Mouse (Mus musculus): Measurements from ENCODE around the gene Gbx2.

The Gbx2 gene

GRCm38 (mm10) chr1:89931120-89931519 is at the start of gene Gbx2:
Gbx2 (minus strand) TSS chr1:89931179.
- no peak for DNase-seq (ENCODE audit: low spot score)

DNA sequence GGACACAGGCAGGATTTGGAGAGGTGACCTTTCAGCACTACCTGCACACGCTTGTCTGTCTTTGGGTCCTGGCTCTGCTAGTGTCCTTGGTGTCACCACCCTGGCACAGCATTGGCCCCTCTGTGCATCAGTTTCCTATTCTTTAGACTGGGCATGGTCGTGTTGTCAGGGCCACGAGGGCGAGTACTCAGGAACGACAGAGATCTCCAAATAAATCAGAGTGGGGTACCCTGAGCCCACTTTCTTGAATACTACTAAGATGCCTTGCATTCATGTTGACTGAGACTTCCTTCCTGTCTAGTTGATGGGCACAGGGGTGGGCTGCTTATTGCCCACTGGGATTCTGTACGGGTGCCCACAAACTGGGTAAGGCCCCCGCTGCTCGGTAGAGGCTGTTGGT is 46.3 kb upstream of the Gbx2 start:
- DNase-seq (ENCODE audit: low spot score), result no peak

- DNase-seq (ENCODE audit: low spot score), result no peak
These were observed 45.4 kb upstream of the Gbx2 start for GRCm38 (mm10) chr1:89976411-89976810.

DNA sequence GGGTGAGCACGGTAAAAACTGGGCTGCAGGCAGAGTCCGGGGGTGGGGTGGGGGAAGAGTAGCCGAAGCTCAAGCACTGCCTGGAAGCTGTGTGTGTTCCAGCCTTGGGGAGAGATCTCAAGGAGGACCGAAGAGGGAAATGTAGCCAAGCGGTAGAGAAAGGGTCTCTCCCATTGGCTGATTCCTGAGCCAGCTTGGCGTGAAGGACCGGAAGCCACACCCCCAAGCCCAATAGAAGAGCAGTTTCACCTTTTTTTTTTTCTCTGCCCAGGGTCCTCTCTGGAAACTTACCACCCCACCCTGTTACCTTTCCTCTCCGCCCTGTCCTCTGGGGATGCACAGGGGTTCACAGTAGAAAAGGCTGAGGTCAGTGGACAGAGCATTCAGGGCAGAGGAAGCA is 43.6 kb upstream of the Gbx2 start:
- no peak for DNase-seq (ENCODE audit: low spot score)

- no peak for DNase-seq (ENCODE audit: low spot score)
These were observed 40.9 kb upstream of the Gbx2 start for GRCm38 (mm10) chr1:89971848-89972247.

DNA sequence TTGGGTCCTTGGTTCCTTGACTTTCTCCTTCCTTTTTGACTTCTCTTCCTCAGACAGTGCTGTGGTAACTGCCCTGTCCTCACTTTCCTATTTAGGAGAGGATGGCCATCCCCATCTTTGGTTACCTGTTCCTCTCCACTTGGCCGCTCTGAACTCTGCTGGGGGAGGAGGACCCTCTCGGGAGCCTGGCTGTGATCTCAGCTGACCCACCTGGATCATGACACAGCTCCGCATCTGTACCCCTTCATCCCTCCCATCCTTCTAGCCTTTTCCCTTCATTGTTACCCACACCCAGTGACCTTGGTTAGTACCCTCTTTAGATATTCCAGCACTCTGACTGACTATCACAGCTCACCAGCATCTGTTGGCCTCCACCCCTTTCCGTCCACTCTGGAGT is 38.7 kb upstream of the Gbx2 start:
- no peak for DNase-seq (ENCODE audit: low spot score)

DNA sequence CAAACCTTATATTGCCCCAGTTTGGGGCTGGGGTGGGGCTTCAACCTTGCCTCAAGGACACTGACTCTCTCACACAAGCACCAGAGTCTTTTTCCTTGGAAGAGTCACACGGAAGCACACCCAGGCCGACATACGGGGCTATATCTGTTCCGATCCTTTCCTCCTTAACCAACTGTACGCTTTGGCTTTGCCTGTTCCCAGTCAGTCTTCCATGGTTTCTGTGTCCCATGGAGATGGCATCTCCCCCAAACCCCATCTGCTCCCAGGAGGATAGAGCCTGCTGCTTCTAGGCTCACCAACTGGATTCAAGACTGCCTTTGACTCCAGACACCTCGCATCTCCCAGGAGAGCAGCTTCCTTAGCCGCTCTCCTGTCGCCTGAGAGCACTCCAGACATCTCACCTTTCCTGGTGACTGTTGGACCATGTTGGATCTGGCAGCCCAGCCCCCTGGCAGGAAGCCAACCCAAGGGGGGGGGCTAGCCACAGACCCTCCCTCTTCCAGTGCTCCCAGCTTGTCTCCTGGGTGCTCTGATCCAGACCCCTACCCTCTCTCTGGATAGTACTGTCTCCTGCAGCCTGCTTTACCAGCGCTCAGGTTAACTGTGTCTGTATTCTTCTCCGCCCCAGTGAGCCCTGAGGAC is 38.2 kb upstream of the Gbx2 start:
- no peak for DNase-seq (ENCODE audit: low spot score)

DNA sequence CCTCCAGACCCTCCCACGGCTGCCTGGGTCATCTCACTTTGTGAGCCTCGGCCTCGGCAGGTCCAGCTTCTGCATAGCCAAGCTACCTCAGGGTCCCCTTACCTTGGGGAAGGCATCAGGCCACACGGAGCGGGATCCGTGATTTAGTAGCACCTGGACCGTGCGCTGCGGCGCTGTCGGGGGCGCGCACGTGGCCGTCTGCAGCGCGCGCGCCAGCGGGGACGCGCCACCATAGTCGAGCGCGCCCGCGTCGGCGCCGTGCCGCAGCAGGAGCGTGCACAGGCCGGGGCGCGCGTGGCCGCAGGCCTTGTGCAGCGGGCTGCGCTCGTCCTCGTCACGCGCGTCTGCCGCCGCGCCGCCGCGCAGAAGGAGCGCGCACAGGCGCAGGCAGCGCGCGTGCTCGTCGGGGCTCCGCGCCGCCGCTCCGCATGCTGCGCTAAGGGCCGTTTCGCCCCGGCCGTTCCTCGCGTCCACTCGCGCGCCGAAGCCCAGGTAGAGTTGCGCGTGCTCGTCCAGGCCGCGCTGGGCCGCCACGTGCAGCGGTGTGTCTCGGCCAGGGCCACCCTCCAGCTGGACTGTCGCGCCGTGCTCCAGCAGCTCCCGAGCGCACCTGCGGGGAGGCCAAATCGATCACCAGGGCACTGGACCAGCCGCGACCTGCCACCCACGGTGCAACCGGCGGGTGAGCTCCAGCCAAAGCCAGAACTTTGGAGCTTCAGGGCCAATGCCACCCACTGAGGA is 37.3 kb upstream of the Gbx2 start:
- no peak for DNase-seq (ENCODE audit: low spot score)

- no peak for DNase-seq (ENCODE audit: low spot score)
These were observed 36.6 kb upstream of the Gbx2 start for GRCm38 (mm10) chr1:89967585-89967984.

- no peak for DNase-seq (ENCODE audit: low spot score)
These were observed 33.4 kb upstream of the Gbx2 start for GRCm38 (mm10) chr1:89964426-89964825.

DNA sequence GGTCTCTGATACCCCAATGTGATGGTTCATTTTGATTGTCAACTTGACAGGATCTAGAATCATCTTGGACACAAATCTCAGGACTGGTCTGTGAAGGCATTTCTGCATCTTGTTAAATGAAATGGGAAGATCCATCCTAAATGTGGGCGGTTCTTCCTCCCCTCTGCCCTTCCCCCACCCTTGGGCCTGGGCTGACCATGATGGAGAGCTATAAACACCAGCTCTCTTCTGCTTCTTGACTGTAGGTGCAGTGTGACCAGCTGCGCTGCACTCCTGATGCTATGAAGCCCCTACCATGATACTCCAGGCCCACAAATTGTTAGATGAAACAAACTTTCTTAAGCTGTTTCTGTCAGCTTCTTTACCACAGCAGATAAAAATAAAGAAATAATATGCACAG is 32.3 kb upstream of the Gbx2 start:
- no peak for DNase-seq (ENCODE audit: low spot score)

- DNase-seq (ENCODE audit: low spot score), result no peak
These were observed 31.1 kb upstream of the Gbx2 start for GRCm38 (mm10) chr1:89962092-89962491.

DNA sequence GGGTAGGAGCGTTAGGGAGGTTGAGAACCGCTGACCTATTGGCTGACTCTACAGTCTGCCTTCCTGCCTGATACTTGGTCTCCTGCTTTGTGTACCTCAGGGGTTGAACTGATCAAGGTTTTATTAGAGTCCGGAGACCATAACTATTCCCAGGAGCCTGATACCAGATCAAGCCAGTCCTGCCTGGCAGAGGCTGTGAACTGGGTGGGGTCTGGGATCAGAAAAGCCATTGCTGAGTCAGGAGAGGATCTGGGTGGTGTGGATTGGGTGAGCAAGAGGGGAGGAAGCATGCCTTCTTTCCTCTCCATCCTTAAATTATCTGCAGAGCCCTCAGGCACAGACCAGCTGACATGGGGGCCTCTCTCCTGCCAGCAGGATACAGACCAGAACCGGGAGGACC is 28.4 kb upstream of the Gbx2 start:
- DNase-seq (ENCODE audit: low spot score), result no peak

- no peak for DNase-seq (ENCODE audit: low spot score)
These were observed 12.2 kb upstream of the Gbx2 start for GRCm38 (mm10) chr1:89943202-89943601.

DNA sequence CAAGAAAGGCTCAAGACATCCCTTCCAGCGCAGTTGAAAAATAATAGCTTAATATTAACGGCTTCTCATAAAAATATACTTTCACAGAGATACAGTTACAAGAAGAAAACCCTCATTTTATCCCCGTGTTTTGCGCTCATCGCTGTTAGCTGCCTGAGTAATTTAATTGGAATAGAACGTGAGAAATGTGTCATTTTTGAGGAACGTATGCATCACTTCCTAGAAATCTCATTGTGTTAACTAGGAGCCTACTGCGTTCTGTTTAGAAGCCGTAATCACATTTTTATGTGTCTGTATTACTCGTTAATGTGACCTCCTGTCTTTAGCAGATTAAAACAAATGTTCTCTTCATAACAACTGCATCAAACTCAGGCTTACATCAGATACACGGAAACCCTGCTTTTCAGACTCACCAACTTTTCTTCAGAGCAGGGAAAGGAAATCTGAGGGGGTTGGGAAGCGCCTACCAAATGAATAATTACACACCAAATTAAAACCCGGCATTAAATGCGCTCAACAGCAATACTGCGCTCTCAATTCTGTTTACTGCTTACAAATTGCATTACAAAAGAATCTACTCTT is 11.5 kb upstream of the Gbx2 start:
- no peak for DNase-seq (ENCODE audit: low spot score)

GRCm38 (mm10) chr1:89941701-89942381 is 10.9 kb upstream of the Gbx2 start:
- DNase-seq (ENCODE audit: low spot score), result no peak

DNA sequence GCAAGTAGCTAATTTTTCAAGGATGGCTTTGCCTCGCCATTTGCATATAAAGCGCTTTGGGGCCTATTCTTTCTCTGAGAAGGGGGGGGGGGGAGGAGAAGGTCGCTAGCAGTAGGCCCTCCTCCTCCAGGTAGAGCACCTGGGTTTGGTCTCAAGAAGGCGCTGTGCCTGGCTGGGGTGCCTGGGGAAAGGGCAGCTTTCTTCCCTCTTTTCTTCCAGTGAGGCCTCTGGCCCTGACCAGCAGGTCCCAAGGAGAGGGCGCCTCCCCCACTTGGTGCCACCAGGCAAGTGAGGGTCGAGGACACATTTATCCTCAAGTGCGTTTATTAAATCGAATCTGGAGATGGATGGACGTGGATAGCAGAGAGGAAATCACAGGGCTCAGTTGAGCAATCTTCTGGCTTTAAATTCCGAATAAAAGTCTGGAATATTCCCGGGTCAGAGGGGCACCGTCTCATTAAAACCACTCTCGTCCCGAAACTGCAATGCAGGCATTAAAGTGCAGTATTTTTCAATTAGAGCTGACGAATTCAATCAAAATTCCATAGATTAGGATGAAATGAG is 10.1 kb upstream of the Gbx2 start:
- DNase-seq (ENCODE audit: low spot score), result no peak

DNA sequence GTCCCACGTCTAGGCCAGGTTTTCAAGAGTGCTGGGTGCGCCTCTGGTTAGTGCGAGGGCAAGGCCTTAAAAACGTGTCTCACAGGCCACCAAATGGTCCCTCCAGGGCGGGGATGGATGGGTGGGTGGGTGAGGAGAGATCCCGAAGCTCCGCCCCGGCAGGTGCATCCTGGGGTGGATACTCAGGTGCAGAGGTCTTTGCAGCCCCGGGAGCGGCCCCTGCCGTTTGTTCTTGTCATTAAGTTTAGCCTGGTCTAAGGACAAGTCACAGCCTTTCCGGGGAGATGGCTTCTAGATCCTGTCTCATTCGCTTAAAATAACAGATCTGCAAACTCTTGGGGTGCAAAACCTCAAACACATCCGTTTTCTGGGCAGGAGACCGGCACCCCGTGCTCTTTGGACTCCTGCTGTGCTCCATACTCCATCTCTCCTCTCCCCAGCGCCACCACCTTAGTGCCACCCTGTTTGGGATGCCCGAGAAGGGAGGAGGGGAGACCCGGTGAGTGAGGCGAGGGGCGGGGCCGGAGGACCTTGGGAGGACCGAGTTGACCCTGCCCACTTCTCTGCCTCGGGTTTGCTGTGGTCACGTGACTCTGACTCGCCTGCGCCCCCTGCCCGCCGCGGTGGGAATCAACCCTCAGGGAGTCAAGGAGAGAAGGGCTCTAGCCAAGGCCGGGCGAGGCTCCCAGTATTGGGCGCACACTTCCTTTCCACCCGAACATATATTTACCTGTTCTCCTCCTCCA is 9.2 kb upstream of the Gbx2 start:
- DNase-seq (ENCODE audit: low spot score), result peak; percentile 27

- no peak for DNase-seq (ENCODE audit: low spot score)
These were observed 8.6 kb upstream of the Gbx2 start for GRCm38 (mm10) chr1:89939596-89939960.

DNA sequence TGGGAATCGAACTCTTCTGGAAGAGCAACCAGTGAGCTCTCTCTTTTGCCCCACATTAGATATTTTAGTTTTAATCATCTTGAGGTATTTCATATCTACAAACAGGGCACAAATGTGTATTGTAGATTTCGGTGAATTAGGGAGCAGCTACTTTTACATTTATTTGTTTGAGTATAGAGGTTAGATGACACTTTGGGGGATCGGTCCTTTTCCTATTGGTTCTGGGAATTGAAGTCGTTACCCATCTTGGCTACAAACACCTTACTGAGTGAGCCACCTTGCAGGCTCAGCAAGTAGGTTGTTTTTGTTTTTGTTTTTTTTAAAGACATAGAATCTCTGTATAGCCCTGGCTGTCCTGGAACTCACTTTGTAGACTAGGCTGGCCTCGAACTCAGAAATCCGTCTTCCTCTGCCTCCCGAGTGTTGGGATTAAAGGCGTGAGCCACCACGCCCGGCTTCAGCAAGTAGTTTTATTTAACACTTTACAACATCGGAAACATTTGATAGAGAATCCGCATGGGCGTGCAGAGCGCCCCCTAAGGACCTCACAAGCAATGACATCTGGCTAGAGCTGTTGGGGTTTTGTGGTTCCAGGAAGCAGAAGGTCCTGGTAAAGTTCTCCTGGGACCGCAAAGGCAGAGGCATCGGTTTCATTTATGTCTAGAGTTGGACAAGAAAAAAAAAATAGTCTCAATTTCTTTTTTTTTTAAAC is 8.1 kb upstream of the Gbx2 start:
- DNase-seq (ENCODE audit: low spot score), result no peak
